Mouse (Mus musculus) embryonic facial prominence, embryonic 15.5 days (tissue): ENCODE results near the gene Gm5617. TPM values are rescaled to one million over a fixed set of nuclear protein-coding genes. Genes with fewer than 3 reads are reported as not detected.
"Not testable (repeated sequence)": the region's sequence is repeated elsewhere in the genome, so short reads cannot be mapped to it uniquely, and the experiment has no call there.

Experiments used
- ATAC-seq: fragments of 200-750 bp; cut with Nextera tagmentation; 2 replicates; pipeline ENCODE4 v1.8.0; 2017; ENCODE audit warnings: low read depth, moderate TSS enrichment; ENCODE audit not compliant: insufficient number of reproducible peaks, low FRiP score, low TSS enrichment
- H3K27ac ChIP-seq: fragments of 300-500 bp; sonication (generic); replicated peaks from 2 replicates; pipeline ENCODE4 v1.5.1; 2015; ENCODE audit warnings: mild to moderate bottlenecking, inconsistent platforms
- H3K27me3 ChIP-seq: fragments of 300-500 bp; sonication (generic); 2 replicates; pipeline ENCODE4 v1.6.1; 2015; ENCODE audit warnings: inconsistent platforms
- H3K36me3 ChIP-seq: fragments of 300-500 bp; sonication (generic); 2 replicates; pipeline ENCODE4 v1.6.1; 2015; ENCODE audit warnings: mild to moderate bottlenecking, inconsistent platforms
- H3K4me1 ChIP-seq: fragments of 300-500 bp; sonication (generic); 2 replicates; pipeline ENCODE4 v1.6.1; 2015; ENCODE audit warnings: inconsistent platforms
- H3K4me2 ChIP-seq: fragments of 300-500 bp; sonication (generic); replicated peaks from 2 replicates; pipeline ENCODE4 v1.6.1; 2015; ENCODE audit warnings: mild to moderate bottlenecking, inconsistent platforms
- H3K4me3 ChIP-seq: fragments of 300-500 bp; sonication (generic); replicated peaks from 2 replicates; pipeline ENCODE4 v1.5.1; 2015; ENCODE audit warnings: mild to moderate bottlenecking, inconsistent platforms
- H3K9ac ChIP-seq: fragments of 300-500 bp; sonication (generic); 2 replicates; pipeline ENCODE4 v1.6.1; 2015; ENCODE audit warnings: inconsistent platforms
- H3K9me3 ChIP-seq: fragments of 300-500 bp; sonication (generic); replicated peaks from 2 replicates; pipeline ENCODE4 v1.6.1; 2016; ENCODE audit warnings: inconsistent platforms
- WGBS: fragments of 180-500 bp; shearing (Covaris S2); methylation state at CpG from one replicate; pipeline ENCODE4 v1.1.7; 2015; 5-methylcytosine and 5-hydroxymethylcytosine counted together
- polyA plus RNA-seq: library from polyadenylated mRNA; unstranded; fragments of >200 nt; fragmentation: Nextera tagmentation; extraction: Ambion mirVana; gene quantifications from 2 replicates; pipeline ENCODE4 v1.2.1, GENCODE M21; 2015

Gene Gm5617
- polyA plus RNA-seq, 1 experiment from 2014 or later = 39.5 TPM

DNA sequence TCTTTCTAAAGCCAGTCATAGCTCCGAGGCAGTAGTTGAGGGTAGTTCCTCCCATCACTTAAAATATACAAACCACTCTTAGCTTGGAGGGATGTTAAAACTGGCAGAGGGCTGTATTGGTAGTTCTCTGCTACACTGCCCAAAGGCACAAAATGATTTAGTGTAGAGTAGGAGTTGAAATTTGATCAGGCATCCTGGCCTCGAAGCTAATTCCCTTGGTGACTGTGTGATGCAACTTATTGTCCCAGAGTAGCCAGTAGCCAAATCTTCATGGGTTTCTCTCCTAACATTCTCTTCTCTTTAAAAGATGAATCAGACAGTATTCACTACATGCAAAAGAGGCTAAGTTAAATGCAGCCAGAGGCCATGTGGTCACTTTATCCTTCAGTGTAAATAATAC, 7.8 kb downstream of the Gm5617 start:
- Histone ChIP-seq H3K9ac (no peak overlapping the region), H3K9me3 (no peaks in the 10 kb centered on the region), H3K27me3 (0 out of 2 replicates have a peak, but pooled peaks cover under 1% of the 10 kb centered on the region), H3K4me2 (no peak overlapping the region), H3K27ac (no peak overlapping the region), H3K36me3 (no peaks in the 10 kb centered on the region), H3K4me3 (no peak overlapping the region), H3K4me1 (no peaks in the 10 kb centered on the region)
- 43% methylated on average over 2 of the region's 2 CpGs for WGBS
- no peak for ATAC-seq

DNA sequence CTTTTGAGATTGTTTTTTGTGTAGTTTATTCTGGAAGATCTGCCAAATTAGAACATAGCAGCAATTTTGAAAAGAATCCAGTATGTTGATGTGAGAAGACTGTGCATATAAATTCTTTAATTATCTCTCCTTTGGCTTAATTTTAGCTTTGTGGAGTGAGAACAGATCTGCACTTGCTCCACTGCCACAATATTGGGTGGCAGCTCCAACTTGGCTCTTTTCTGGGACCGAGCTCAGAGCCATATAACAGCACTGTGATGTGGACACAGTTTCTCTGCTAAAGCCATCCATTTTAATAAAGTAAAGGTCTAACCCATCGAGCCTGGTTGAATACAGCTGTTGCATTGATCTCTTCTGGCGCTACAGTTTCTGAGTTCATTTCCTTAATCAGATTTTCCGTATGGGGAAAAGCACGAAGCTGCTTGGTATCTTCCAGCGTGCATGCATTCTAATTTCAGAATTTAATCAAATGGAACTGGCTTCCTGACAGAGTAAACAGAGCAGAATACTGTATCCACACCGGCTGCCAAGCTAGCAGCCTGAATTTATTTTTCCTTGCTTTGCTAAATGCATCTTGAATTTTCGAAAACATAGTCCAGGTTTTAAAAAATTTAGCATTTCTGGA, 9.6 kb downstream of the Gm5617 start:
- WGBS = 43% methylated on average over 8 of the region's 8 CpGs
- 0 out of 2 replicates have a peak, but pooled peaks have one; percentile 57 for ATAC-seq

DNA sequence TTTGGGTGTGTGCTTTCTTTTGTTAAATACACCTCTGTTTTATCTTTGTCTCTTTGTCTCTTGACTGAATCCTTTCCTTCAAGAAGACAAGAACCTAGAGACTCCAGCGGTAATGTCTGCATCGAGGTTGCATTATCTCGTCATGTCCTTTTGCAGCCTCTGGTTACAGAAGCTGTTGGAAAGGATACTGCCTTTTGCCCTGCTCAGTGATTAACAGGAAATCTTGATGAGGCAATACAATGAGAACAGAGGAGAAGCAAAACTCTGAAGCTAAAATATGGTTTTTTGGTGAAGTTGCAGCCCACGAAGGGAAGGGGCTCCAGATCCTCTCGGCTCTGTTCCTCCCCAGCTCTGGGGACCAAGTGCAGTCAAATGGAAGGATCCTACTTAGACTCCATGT, 14.9 kb downstream of the Gm5617 start:
- no peaks in the 10 kb centered on the region for H3K4me1 ChIP-seq
- H3K4me3 ChIP-seq = no peak overlapping the region
- no peak for ATAC-seq
- no peak overlapping the region for H3K27ac ChIP-seq
- H3K36me3 ChIP-seq = no peaks in the 10 kb centered on the region
- 77% methylated on average over 5 of the region's 5 CpGs for WGBS
- H3K4me2 ChIP-seq = no peak overlapping the region
- no peaks in the 10 kb centered on the region for H3K27me3 ChIP-seq
- H3K9me3 ChIP-seq = no peaks in the 10 kb centered on the region
- H3K9ac ChIP-seq = no peak overlapping the region

More for the DNA sequence above, 9.6 kb downstream of the Gm5617 start:
- no peaks in the 10 kb centered on the region for H3K4me1 ChIP-seq
- no peaks in the 10 kb centered on the region for H3K36me3 ChIP-seq
- H3K27me3 ChIP-seq = no peaks in the 10 kb centered on the region
- no peak overlapping the region for H3K9ac ChIP-seq
- no peak overlapping the region for H3K4me3 ChIP-seq
- H3K9me3 ChIP-seq = no peaks in the 10 kb centered on the region
- no peak overlapping the region for H3K27ac ChIP-seq
- H3K4me2 ChIP-seq = no peak overlapping the region

DNA sequence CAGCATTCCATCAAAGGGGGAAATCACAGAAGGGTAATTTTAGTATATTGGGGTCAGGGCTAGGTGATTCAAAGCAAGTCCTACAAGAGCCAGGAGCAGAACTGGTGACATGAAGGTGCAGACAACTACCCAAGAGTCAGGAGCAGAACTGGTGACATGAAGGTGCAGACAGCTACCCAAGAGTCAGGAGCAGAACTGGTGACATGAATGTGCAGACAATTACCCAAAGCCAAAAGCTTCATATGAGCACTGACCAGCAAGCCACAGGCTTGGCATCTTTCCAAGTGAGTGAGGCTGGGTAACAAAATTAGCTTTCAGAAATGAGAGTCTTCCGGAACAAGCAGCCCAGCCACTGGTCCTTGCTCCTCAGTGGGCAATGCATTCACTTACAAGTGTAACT, 20.1 kb downstream of the Gm5617 start:
- H3K9ac ChIP-seq = no peak overlapping the region
- no peaks in the 10 kb centered on the region for H3K36me3 ChIP-seq
- H3K9me3 ChIP-seq = no peaks in the 10 kb centered on the region
- WGBS = 51% methylated on average over 1 of the region's 1 CpGs
- H3K4me1 ChIP-seq = 0 out of 2 replicates have a peak, but pooled peaks cover 8% of the 10 kb centered on the region
- no peak overlapping the region for H3K4me2 ChIP-seq
- H3K27me3 ChIP-seq = no peaks in the 10 kb centered on the region
- H3K4me3 ChIP-seq = no peak overlapping the region
- ATAC-seq = no peak
- no peak overlapping the region for H3K27ac ChIP-seq

DNA sequence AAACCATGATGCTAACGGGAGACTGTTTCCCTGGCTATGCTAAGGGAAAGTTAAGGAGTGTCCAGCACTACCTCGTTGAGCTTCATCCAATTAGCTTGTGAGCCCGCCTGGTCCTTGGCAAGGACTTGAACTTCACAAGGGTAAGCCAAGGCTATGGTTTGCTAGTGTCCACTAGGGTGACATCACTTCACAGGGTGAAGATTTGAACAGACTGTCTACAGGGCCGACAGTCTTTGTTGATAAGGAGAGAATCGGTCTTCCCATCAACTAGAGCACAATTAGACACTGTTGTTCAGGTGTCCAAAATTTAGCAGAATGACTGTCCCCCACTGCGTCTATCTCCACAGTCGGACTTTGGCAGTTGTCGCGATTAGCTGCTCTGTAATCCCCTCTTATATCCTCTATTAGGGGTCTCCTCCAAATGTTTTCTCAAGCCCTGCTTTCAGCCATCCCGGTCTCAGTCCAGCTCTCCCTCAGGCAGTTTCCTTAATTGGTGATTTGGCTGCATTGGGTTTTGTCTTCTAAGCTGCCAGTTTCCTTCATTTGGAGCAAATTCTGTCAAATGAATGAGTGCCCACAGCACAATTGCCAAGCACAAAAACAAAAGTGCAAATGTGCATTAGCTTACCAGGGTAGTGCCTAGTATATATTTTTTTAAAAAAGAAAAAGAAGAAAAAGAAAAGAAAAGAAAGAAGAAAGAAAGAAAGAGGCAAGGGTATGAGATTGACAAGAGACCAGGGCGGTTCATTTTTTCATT, 21.6 kb downstream of the Gm5617 start:
- 0 out of 2 replicates have a peak, but pooled peaks cover 8% of the 10 kb centered on the region for H3K4me1 ChIP-seq
- H3K4me3 ChIP-seq = no peak overlapping the region; the same call in 1 of the 2 replicates
- H3K9me3 ChIP-seq = no peaks in the 10 kb centered on the region
- H3K4me2 ChIP-seq = peak overlapping the region; percentile 36
- H3K36me3 ChIP-seq = no peaks in the 10 kb centered on the region
- no peak overlapping the region for H3K9ac ChIP-seq
- no peak for ATAC-seq
- WGBS = 63% methylated on average over 11 of the region's 11 CpGs
- H3K27me3 ChIP-seq = no peaks in the 10 kb centered on the region
- H3K27ac ChIP-seq = no peak overlapping the region

DNA sequence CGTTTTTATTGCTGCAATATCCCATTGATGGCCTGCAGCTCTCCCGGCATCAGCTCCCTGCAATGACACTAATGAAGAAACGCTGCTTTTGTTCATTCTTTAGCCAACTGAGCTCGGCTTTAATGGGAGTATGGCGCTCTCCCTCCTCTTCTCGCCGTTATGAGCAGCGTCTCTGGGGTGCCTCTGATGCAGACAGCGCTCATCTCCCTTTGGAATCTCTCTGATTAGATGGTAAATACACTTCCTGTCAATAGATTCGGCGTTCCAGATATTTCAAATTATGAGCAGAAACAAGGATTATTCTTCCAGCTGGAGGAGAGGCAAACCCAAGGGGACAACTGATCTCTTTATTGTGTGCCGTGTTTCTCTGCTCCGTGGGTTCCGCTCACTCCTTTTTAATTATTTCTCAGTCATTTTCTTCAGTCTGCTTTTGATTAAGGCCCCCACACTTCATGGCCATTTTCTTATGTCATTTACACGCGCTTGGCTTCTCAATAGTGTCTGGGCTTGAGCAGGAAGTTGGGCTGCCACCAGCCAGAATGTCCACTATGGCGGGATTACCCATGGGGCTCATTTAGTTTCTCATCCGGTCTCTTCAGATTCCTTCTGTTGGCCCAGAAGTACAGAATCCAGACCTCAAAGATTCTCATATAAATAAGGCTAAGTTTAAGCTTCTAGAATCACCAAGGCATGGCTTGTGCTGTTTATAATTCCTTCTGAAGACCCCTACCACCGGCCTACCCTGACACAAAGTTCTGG, 22.3 kb downstream of the Gm5617 start:
- Histone ChIP-seq H3K9ac (no peak overlapping the region), H3K27ac (no peak overlapping the region), H3K4me3 (peak overlapping the region; percentile 16), H3K4me1 (0 out of 2 replicates have a peak, but pooled peaks cover 8% of the 10 kb centered on the region), H3K36me3 (no peaks in the 10 kb centered on the region), H3K4me2 (peak overlapping the region; percentile 36), H3K27me3 (no peaks in the 10 kb centered on the region), H3K9me3 (no peaks in the 10 kb centered on the region)
- ATAC-seq = no peak
- 39% methylated on average over 19 of the region's 19 CpGs for WGBS

DNA sequence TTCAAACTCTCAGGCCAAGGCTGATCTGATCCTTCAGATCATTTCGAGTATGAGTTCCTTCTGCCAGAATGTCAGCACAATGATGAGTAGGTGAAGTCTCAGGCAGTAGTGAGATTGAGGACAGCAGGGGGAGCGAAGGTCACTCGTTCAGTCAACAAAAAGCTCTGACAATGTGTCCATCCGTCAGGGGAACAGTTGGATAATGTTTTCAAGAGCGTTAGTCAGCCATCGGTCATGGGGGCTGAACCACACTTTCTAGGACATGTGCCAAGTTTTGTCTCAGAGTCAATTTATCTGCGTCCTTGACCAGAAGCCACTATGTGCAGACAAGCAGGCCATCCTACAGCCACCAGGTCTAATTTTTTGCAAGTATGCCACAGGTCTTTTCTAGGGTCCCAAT, 25.2 kb downstream of the Gm5617 start:
- not testable (repeated sequence) for H3K4me1 ChIP-seq, H3K36me3 ChIP-seq, ATAC-seq, H3K27ac ChIP-seq, H3K27me3 ChIP-seq, H3K4me3 ChIP-seq, H3K9ac ChIP-seq, H3K4me2 ChIP-seq, H3K9me3 ChIP-seq
- WGBS = 56% methylated on average over 5 of the region's 7 CpGs

DNA sequence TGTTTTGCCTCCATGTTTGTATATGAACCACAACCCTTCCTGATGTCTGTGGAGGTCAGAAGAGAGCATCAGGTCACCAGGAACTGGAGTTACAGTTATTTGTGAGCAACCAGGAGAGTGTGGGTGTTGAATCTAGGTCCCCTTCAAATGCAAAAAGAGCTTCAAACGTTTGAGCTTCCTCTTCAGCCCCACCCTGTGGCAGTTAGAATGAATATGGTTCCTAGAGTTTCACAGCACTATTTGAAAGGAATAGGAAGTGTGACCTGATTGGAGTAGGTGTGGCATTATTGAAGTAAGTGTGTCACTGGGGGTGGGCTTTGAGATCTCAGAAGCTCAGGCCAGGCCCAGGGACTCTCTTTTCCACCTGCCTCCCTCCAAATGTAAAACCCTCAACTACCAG, 30.3 kb downstream of the Gm5617 start:
- no peaks in the 10 kb centered on the region for H3K36me3 ChIP-seq
- H3K27me3 ChIP-seq = no peaks in the 10 kb centered on the region
- no peak overlapping the region for H3K9ac ChIP-seq
- no peak overlapping the region for H3K4me2 ChIP-seq
- no peak overlapping the region for H3K4me3 ChIP-seq
- ATAC-seq = no peak
- H3K27ac ChIP-seq = no peak overlapping the region
- H3K9me3 ChIP-seq = no peaks in the 10 kb centered on the region
- 2% methylated on average over 1 of the region's 1 CpGs for WGBS
- no peaks in the 10 kb centered on the region for H3K4me1 ChIP-seq

DNA sequence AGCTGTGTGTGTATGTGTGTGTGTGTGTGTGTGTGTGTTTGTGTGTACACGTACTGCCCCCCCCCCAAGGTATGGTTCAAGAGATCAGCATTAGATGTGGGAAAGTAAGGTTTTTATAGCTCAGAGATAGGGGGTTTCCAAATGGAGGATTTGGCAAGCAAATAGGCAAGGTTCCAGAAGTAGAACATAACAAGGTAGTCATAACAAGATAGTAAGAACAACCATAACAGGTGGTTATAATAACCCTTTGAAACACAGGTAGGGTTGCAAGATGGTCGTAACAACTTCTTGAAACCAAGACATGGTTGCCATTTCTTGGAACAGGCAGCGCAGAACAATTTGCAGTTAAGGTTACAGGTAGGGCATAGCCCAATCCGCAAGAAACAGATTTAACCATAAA, 31.3 kb downstream of the Gm5617 start:
- Histone ChIP-seq H3K27me3 (no peaks in the 10 kb centered on the region), H3K9me3 (no peaks in the 10 kb centered on the region), H3K9ac (no peak overlapping the region), H3K4me2 (no peak overlapping the region), H3K4me1 (no peaks in the 10 kb centered on the region), H3K36me3 (no peaks in the 10 kb centered on the region), H3K27ac (no peak overlapping the region), H3K4me3 (no peak overlapping the region)
- no peak for ATAC-seq
- 81% methylated on average over 4 of the region's 4 CpGs for WGBS

DNA sequence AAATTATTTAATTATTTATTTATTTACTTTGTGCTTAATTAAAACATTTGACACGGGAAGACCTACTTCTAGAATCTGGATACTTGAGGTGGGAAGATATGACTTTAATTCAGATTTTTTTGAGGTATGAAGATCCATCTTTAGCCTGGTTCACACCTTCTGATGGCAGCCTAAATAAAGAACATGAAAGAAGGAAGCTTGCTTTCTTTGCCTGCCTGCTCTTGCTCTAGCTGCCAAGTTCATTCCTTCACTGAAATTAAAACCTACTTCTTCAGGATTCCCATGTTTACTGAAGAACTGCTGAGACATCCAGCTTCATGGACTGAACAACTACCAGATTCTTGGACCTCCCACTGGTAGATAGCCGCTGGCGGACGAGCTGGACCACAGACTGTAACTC, 36.1 kb downstream of the Gm5617 start:
- ATAC-seq = no peak
- Histone ChIP-seq H3K9me3 (no peaks in the 10 kb centered on the region), H3K4me1 (no peaks in the 10 kb centered on the region), H3K4me3 (no peak overlapping the region), H3K27ac (no peak overlapping the region), H3K4me2 (no peak overlapping the region), H3K27me3 (no peaks in the 10 kb centered on the region), H3K36me3 (no peaks in the 10 kb centered on the region), H3K9ac (no peak overlapping the region)
- WGBS = 81% methylated on average over 4 of the region's 4 CpGs

DNA sequence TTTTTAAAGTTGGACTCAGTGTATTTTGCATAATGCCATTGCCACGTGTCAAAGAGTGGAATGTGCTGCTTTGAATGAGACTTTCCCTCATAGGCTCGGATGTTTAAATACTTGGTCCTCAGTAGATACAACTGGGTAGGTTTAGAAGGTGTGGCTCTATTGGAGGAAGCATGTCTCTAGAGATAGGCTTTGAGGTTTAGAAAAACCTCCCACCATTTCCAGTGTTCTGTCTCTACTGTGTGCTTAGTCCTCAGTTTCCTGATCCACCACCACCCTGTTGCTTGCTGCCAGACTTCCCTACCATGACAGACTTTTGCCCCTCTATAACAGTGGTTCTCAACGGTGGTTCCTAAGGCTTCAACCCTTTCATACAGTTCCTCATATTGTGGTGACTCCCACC, 37.0 kb downstream of the Gm5617 start:
- Histone ChIP-seq H3K9ac (no peak overlapping the region), H3K4me3 (no peak overlapping the region), H3K4me1 (no peaks in the 10 kb centered on the region), H3K36me3 (no peaks in the 10 kb centered on the region), H3K9me3 (no peaks in the 10 kb centered on the region), H3K4me2 (no peak overlapping the region), H3K27me3 (no peaks in the 10 kb centered on the region), H3K27ac (no peak overlapping the region)
- 63% methylated on average over 3 of the region's 3 CpGs for WGBS
- ATAC-seq = no peak
